Mouse (Mus musculus): ENCODE results near the gene Mup20.
"Not testable (repeated sequence)": the region's sequence is repeated elsewhere in the genome, so short reads cannot be mapped to it uniquely, and the experiment has no call there.

Gene Mup20

GRCm38 (mm10) chr4:62054058-62054457, at the start of gene Mup20:
Mup20 (minus strand) TSS chr4:62054158.
- DNase-seq, result not testable (repeated sequence)

- DNase-seq, result peak; percentile 18
Measured at GRCm38 (mm10) chr4:62103366-62103765, 49.4 kb upstream of the Mup20 start.

- no peak for DNase-seq
Measured at GRCm38 (mm10) chr4:62087953-62088352, 34.0 kb upstream of the Mup20 start.

- DNase-seq, result no peak
Measured at GRCm38 (mm10) chr4:62087241-62087640, 33.3 kb upstream of the Mup20 start, which contains the start of gene Mup3. Mup3 (minus strand) TSS chr4:62087342.

- DNase-seq, result no peak
Measured at GRCm38 (mm10) chr4:62082755-62083154, 28.8 kb upstream of the Mup20 start.

- no peak for DNase-seq
Measured at GRCm38 (mm10) chr4:62075126-62075525, 21.2 kb upstream of the Mup20 start.

- not testable (repeated sequence) for DNase-seq
Measured at GRCm38 (mm10) chr4:62054780-62055179, 822 bp upstream of the Mup20 start.

- no peak for DNase-seq
Measured at GRCm38 (mm10) chr4:62026281-62026680, 27.7 kb downstream of the Mup20 start.

GRCm38 (mm10) chr4:62024256-62024959, 29.6 kb downstream of the Mup20 start:
- no peak for DNase-seq

- no peak for DNase-seq
Measured at GRCm38 (mm10) chr4:62023646-62024045, 30.3 kb downstream of the Mup20 start.

GRCm38 (mm10) chr4:62023120-62023519, 30.8 kb downstream of the Mup20 start:
- no peak for DNase-seq

GRCm38 (mm10) chr4:62020511-62020910, 33.4 kb downstream of the Mup20 start:
- not testable (repeated sequence) for DNase-seq

All from retina, postnatal 1 day (tissue).